Mouse (Mus musculus) olfactory bulb, adult 2 months (tissue): ENCODE measurements around the gene Rere.

Experiments
- CTCF ChIP-seq: fragments of 200-500 bp; IDR thresholded peaks from 2 replicates; pipeline ENCODE4 v1.5.1; 2012; ENCODE audit warnings: low read depth, mild to moderate bottlenecking, low read length, moderate library complexity; ENCODE audit not compliant: insufficient read depth
- POLR2A ChIP-seq: fragments of 200-500 bp; IDR thresholded peaks from 2 replicates; pipeline ENCODE4 v1.6.1; 2012; ENCODE audit warnings: mild to moderate bottlenecking, low read depth, low read length, moderate library complexity; ENCODE audit not compliant: insufficient read depth

DNA sequence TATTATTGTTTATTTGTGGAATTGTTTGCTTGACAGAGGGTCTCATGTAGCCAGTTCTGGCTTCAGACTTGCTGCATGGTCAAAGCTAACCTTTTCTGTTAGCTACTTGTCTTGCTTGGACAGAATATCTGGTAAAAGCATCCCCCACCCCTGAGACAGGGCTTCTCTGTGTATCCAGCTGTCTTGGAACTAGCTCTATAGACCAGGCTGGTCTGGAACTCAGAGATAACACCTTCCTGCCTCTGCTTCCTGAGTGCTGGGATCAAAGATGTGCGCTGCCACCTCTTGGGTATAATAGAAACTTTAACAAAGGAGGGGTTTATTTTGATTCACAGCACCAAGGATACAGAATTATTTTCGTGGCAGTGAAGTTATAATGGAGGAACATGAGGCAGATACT lies 304.4 kb downstream of the Rere start:
- TF ChIP-seq CTCF (no peak), POLR2A (no peak)
